Mouse (Mus musculus) hindbrain, postnatal 0 days (tissue): ENCODE data around the gene Stil. TPM values are rescaled to one million over a fixed set of nuclear protein-coding genes. Genes with fewer than 3 reads are reported as not detected.

Experiments
- ATAC-seq: fragments of 200-750 bp; cut with Nextera tagmentation; 2 replicates; pipeline ENCODE4 v1.8.0; 2017; ENCODE audit warnings: mild to moderate bottlenecking, moderate TSS enrichment, moderate library complexity
- DNase-seq: peaks from one replicate; pipeline ENCODE4 v3.0.0-alpha.2; 2015; ENCODE audit warnings: low spot score
- H3K27ac ChIP-seq: fragments of 300-500 bp; sonication (generic); 2 replicates; pipeline ENCODE4 v1.5.1; 2014; ENCODE audit warnings: mild to moderate bottlenecking
- H3K27me3 ChIP-seq: fragments of 300-500 bp; sonication (generic); 2 replicates; pipeline ENCODE4 v1.6.1; 2014; ENCODE audit warnings: low read length, mixed read lengths; ENCODE audit not compliant: insufficient read depth
- H3K36me3 ChIP-seq: fragments of 300-500 bp; sonication (generic); 2 replicates; pipeline ENCODE4 v1.6.1; 2014; ENCODE audit warnings: low read length, mixed read lengths; ENCODE audit not compliant: insufficient read depth
- H3K4me1 ChIP-seq: fragments of 300-500 bp; sonication (generic); 2 replicates; pipeline ENCODE4 v1.6.1; 2014; ENCODE audit warnings: antibody characterized with exemption, low read length, mixed read lengths; ENCODE audit not compliant: insufficient read depth
- H3K4me2 ChIP-seq: fragments of 300-500 bp; sonication (generic); 2 replicates; pipeline ENCODE4 v1.6.1; 2014; ENCODE audit warnings: low read depth, mild to moderate bottlenecking, low read length, moderate library complexity, mixed read lengths
- H3K4me3 ChIP-seq: fragments of 300-500 bp; sonication (generic); 2 replicates; pipeline ENCODE4 v1.5.1; 2014; ENCODE audit warnings: low read length
- H3K9ac ChIP-seq: fragments of 300-500 bp; sonication (generic); replicated peaks from 2 replicates; pipeline ENCODE4 v1.6.1; 2014; ENCODE audit warnings: mild to moderate bottlenecking, low read length, moderate library complexity, mixed read lengths
- H3K9me3 ChIP-seq: fragments of 300-500 bp; sonication (generic); 2 replicates; pipeline ENCODE4 v1.6.1; 2016; ENCODE audit warnings: low read length, mixed read lengths
- CTCF ChIP-seq: IDR thresholded peaks from 2 replicates; pipeline ENCODE4 v1.5.1; 2016; ENCODE audit warnings: antibody characterized with exemption, control low read depth, low read depth
- WGBS: fragments of 180-500 bp; shearing (Covaris S2); extraction: QIAGEN DNeasy Blood & Tissue Kit; methylation state at CpG from one replicate; pipeline ENCODE4 v1.1.7; 2014; 5-methylcytosine and 5-hydroxymethylcytosine counted together
- polyA plus RNA-seq: library from polyadenylated mRNA; unstranded; fragments of >200 nt; fragmentation: Nextera tagmentation; extraction: Ambion mirVana; gene quantifications from 2 replicates; pipeline ENCODE4 v1.2.1, GENCODE M21; 2015
- total RNA-seq: library from RNA; depleted of rRNA; stranded (reverse); fragments of >200 nt; gene quantifications from 2 replicates; pipeline ENCODE4 v1.2.3, GENCODE M21; 2014

The Stil gene
- total and polyA plus RNA-seq, 2 experiments from 2014 or later = 2.3 to 2.8 TPM

DNA sequence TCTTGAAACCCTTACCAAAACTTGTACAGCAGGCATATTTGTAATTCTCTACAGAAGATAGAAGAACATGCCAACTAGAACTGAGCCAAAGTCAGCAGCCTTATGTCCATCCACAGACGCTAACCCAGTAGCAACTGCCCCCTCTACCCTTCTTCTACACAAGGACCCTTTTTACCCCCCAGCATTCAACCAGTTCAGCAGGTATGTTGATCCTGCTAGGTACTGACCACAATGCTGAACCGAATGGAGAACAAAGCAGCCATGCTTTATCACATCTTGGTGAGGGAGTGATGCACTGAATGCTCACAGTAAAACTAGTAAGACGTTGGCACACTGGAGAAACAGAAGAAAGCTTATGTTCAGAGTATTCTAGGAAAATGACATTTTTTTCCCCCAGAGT, 45.7 kb downstream of the Stil start:
- Histone ChIP-seq H3K27ac (no peak overlapping the region), H3K9me3 (no peaks in the 10 kb centered on the region), H3K4me2 (no peak overlapping the region), H3K9ac (no peak overlapping the region), H3K4me1 (no peaks in the 10 kb centered on the region), H3K4me3 (no peak overlapping the region), H3K36me3 (no peaks in the 10 kb centered on the region), H3K27me3 (peaks cover 16% of the 10 kb centered on the region)
- WGBS = 82% methylated on average over 3 of the region's 3 CpGs
- ATAC-seq = no peak
- TF ChIP-seq CTCF = no peak
- DNase-seq = no peak

DNA sequence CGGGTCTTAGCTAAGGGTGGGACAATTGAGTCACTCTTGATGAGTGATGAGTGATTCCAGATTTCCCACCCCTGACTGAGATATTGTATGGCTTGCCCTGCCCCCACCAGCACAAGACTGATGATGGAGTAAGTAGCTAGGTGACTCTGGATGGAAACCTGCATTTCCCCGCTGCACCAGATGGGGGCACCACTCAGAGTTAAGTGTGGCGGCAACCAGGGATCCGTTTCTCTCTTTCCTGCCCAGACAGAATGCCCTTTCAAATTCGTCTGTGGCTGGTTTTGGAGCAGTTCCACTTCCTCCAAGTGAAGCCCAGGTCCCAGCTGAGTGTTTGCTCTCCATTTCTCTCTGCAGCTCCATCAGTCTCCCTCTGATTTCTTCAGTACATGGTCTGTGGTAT, 47.8 kb downstream of the Stil start:
- 6% methylated on average over 5 of the region's 5 CpGs for WGBS
- peaks cover 35% of the 10 kb centered on the region for H3K27me3 ChIP-seq

DNA sequence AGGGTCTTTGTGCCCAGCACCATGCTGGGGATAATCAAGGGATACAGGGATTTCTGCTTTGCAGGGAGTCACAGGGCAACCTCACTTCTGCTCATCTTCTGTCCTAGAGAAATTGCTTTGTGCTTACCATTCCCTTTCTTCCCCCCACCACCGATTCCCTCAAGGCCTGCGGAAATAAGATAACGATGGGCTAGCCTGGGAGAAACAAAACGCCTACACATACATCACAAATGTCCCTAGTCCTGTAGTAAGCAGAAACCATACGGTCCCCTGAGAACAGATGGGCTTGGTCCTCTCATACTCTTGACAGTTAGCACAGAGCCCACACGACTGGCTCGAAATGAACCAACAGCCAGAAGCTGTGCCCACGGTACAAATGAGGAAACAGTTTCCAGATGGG, 48.2 kb downstream of the Stil start:
- 69% methylated on average over 8 of the region's 8 CpGs for WGBS
- TF ChIP-seq CTCF = no peak
- no peak for ATAC-seq
- no peak for DNase-seq
- H3K27ac ChIP-seq = no peak overlapping the region
- H3K9me3 ChIP-seq = no peaks in the 10 kb centered on the region
- H3K4me3 ChIP-seq = no peak overlapping the region
- peaks cover 5% of the 10 kb centered on the region for H3K4me1 ChIP-seq
- peaks cover 35% of the 10 kb centered on the region for H3K27me3 ChIP-seq
- no peaks in the 10 kb centered on the region for H3K36me3 ChIP-seq
- H3K4me2 ChIP-seq = no peak overlapping the region
- no peak overlapping the region for H3K9ac ChIP-seq

More for the DNA sequence above, 47.8 kb downstream of the Stil start:
- Histone ChIP-seq H3K9me3 (no peaks in the 10 kb centered on the region), H3K36me3 (no peaks in the 10 kb centered on the region), H3K4me2 (no peak overlapping the region), H3K9ac (no peak overlapping the region), H3K4me3 (no peak overlapping the region), H3K4me1 (peaks cover 5% of the 10 kb centered on the region), H3K27ac (no peak overlapping the region)
- peak; percentile 38 for DNase-seq
- peak; percentile 61 for TF ChIP-seq CTCF
- no peak for ATAC-seq

DNA sequence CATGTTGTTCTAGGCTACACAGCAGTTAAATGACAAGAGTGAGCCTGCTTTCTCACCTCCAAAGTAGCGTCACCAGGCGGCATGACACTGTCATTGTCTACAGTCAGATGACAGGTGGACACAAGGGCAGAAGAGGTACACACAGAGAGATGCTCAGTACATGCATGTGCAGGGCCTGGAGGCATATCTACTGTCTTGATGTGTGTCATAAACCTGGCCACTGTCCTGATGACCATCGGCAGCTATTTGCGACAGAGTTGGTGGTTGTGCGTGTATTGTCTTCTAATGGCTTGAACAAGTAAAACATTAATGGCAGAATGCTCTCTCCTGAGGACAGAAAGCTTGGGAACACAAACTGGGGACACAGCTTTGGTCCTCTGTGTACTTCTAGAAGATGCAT, 51.3 kb downstream of the Stil start:
- 78% methylated on average over 5 of the region's 5 CpGs for WGBS
- DNase-seq = no peak

DNA sequence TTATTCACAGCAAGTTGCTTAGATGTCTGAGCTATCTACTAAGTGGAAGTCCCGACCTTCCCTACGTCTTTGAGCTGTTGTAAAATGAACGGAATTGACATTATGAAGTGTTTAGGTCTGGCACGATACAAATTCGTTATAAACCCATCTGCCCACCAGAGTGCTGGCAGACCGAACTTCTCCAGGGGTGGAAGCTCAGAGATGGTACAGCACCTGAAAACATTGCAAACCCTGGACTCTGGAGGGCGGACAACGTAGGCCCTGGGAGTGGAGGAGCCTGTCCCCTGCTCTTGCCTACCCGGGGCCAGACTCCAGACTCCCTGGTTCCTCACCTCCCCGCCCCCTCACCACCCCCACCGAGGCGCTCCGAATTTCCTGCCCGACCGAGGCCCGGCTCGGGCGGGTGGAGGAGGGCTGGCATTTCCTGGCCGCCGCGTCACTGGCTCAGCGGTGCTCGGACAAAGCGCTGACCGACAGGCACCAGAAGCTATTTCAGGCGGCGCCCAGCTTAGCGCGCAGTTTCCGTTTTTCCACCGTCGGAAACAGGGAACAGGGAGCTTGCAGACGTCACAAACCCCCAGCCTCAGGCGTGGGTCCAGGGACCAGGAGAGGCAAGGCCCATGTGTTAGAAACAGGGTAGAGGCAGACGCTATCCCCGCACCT, 52.5 kb downstream of the Stil start:
- H3K9me3 ChIP-seq = no peaks in the 10 kb centered on the region
- WGBS = 1% methylated on average over 36 of the region's 36 CpGs
- H3K4me2 ChIP-seq = peak overlapping the region; percentile 48
- H3K36me3 ChIP-seq = no peaks in the 10 kb centered on the region
- ATAC-seq (peak; percentile 48; the same call in 1 of the 2 replicates), DNase-seq (peak; percentile 38)
- H3K27ac ChIP-seq = no peak overlapping the region
- peak overlapping the region; percentile 16 for H3K4me3 ChIP-seq
- no peak for TF ChIP-seq CTCF
- peaks cover 5% of the 10 kb centered on the region for H3K4me1 ChIP-seq
- no peak overlapping the region; the same call in 1 of the 2 replicates for H3K9ac ChIP-seq
- H3K27me3 ChIP-seq = peaks cover 57% of the 10 kb centered on the region

More for the DNA sequence above, 51.3 kb downstream of the Stil start:
- no peak for ATAC-seq
- peaks cover 5% of the 10 kb centered on the region for H3K4me1 ChIP-seq
- no peak overlapping the region for H3K27ac ChIP-seq
- no peaks in the 10 kb centered on the region for H3K9me3 ChIP-seq
- TF ChIP-seq CTCF = no peak
- no peak overlapping the region for H3K4me3 ChIP-seq
- H3K4me2 ChIP-seq = no peak overlapping the region
- H3K27me3 ChIP-seq = peaks cover 56% of the 10 kb centered on the region
- H3K36me3 ChIP-seq = no peaks in the 10 kb centered on the region
- no peak overlapping the region for H3K9ac ChIP-seq

DNA sequence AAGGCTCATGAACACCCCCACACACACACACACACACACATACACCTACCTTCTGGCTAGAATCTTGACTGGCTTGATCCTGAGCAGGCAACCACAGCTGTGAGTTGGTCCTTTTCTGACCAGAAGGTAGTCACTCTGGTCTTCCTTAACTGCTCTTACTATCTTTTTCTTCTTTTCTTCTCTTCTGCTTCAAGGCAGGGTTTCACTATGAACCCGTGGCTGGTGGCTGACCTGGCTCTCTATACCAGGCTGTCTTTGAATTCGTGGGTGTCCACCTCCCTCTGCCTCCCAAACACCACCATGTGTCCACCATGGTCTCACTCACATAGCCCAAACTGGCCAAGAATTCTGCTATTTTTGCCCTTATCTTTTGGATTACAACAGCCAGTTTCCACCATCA, 55.1 kb downstream of the Stil start:
- no peak for ATAC-seq

DNA sequence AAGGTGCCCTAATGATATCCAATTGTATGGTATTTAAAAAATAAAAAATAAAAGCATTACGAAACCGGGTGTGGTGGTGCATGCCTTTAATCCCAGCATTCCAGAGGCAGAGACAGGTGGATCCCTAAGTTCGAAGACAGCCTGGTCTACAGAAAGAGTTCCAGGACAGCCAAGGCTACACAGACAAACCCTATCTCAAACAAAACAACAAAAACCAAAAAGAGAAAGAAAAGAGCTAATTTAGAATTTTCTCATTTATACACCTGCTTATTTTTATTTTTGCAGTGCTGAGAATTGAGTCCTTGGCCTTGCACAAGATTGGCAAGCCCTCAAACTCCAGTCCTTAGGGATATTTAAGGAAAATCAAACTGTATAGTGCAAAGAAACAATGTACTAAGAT, 55.7 kb downstream of the Stil start:
- no peak overlapping the region for H3K4me3 ChIP-seq
- TF ChIP-seq CTCF = no peak

More for the DNA sequence above, 55.1 kb downstream of the Stil start:
- 3% methylated on average over 2 of the region's 2 CpGs for WGBS
- Histone ChIP-seq H3K4me1 (peaks cover 5% of the 10 kb centered on the region), H3K9me3 (no peaks in the 10 kb centered on the region), H3K36me3 (no peaks in the 10 kb centered on the region), H3K9ac (no peak overlapping the region), H3K27me3 (peaks cover 65% of the 10 kb centered on the region), H3K4me2 (no peak overlapping the region), H3K27ac (no peak overlapping the region), H3K4me3 (no peak overlapping the region)
- DNase-seq = no peak
- TF ChIP-seq CTCF = no peak

More for the DNA sequence above, 55.7 kb downstream of the Stil start:
- H3K9me3 ChIP-seq = no peaks in the 10 kb centered on the region
- DNase-seq (no peak), ATAC-seq (no peak)
- no peaks in the 10 kb centered on the region for H3K36me3 ChIP-seq
- H3K4me2 ChIP-seq = 0 out of 2 replicates have a peak overlapping the region, but pooled peaks have one; percentile 42
- 22% methylated on average over 3 of the region's 3 CpGs for WGBS
- peaks cover 5% of the 10 kb centered on the region for H3K4me1 ChIP-seq
- H3K27me3 ChIP-seq = peaks cover 65% of the 10 kb centered on the region
- peak overlapping the region; percentile 54; the same call in 1 of the 2 replicates for H3K27ac ChIP-seq
- H3K9ac ChIP-seq = no peak overlapping the region
